Mouse (Mus musculus) embryonic fibroblast, embryonic 13.5 days (primary cell): ENCODE data around the gene Rpia.

Source experiments
- CTCF ChIP-seq: IDR thresholded peaks from 2 replicates; pipeline ENCODE4 v1.5.1; 2011; ENCODE audit warnings: mild to moderate bottlenecking, control low read depth, low read length, moderate library complexity, borderline replicate concordance; ENCODE audit not compliant: insufficient read depth
- POLR2A ChIP-seq: IDR thresholded peaks from 2 replicates; pipeline ENCODE4 v1.6.1; 2011; ENCODE audit warnings: low read depth, mild to moderate bottlenecking, control low read depth, low read length, moderate library complexity

DNA sequence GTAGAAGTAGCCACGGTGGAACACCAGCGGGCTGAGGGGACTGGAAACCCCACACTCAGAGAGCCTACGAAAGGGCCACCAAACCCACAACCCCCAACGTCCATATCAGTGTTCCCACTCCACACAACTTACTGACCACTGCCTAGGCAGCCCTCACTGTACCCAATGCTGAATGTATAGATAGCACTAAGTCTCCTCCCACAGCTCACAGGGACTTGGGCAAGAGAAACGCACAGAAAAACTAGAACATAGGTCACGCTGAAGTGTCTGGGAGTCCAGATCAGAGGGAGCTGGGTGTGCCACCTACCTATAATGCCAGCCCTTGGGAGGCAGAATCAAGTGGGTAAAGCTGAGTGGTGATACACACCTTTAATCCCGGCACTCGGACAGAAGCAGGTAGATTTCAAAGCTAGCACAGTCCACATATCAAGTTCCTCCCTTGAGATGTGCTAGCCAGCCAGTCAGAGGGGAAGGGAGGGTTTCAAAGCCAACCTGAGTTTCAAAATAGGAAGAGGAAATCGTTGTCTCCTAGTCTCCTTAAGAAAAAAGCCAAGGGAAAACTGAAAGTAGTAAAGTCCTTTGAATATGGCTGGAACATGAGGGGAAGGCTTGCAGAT, 1.9 kb downstream of the Rpia start:
- TF ChIP-seq CTCF (no peak), POLR2A (no peak)
